Mouse (Mus musculus) ES-E14 (cell line): ENCODE measurements around the gene Ntm.

Experiments used
- HCFC1 ChIP-seq: IDR thresholded peaks from 2 replicates; pipeline ENCODE4 v1.6.1; 2012; ENCODE audit warnings: low read length, inconsistent platforms, borderline replicate concordance; ENCODE audit not compliant: insufficient read depth
- MAFK ChIP-seq: IDR thresholded peaks from 2 replicates; pipeline ENCODE4 v1.6.1; 2014; ENCODE audit warnings: mild to moderate bottlenecking, low read depth, low read length, inconsistent platforms; ENCODE audit not compliant: insufficient read depth
- ZNF384 ChIP-seq: IDR thresholded peaks from 2 replicates; pipeline ENCODE4 v1.6.1; 2012; ENCODE audit warnings: low read depth, low read length, inconsistent platforms

GRCm38 (mm10) chr9:29761511-29761910 lies 201.4 kb downstream of the Ntm start:
- TF ChIP-seq HCFC1 (no peak), ZNF384 (no peak), MAFK (no peak)
